Mouse (Mus musculus): ENCODE results near the gene Ffar4. TPM values are rescaled to one million over a fixed set of nuclear protein-coding genes. Genes with fewer than 3 reads are reported as not detected.

The Ffar4 gene
- total RNA-seq, 2 experiments from 2014 or later, result not detected

Other genes starting within 250 kb of the Ffar4 start
- gene Myof, start 53.5 kb upstream of the Ffar4 start, total RNA-seq (2021), result 1 to 10 TPM; 3.3 to 4.3 TPM
- gene Cep55, start 42.1 kb upstream of the Ffar4 start, total RNA-seq (2021), result under 1 TPM; 0.28 to 0.32 TPM
- gene Rbp4, start 28.2 kb downstream of the Ffar4 start, total RNA-seq (2021), result 10 to 100 TPM; 11.3 to 12.4 TPM
- gene Pde6c, start 35.7 kb downstream of the Ffar4 start, total RNA-seq (2021), result under 1 TPM; 0.20 TPM
- 10 to 100 TPM; 17.5 to 18.1 TPM for gene Fra10ac1, start 127.1 kb downstream of the Ffar4 start, total RNA-seq (2021)
- gene Lgi1, start 167.5 kb downstream of the Ffar4 start, total RNA-seq (2021), result 100 to 1,000 TPM; 169 to 170 TPM